ENCODE assay signal across 9 mouse cellular contexts in the genomic region with DNA sequence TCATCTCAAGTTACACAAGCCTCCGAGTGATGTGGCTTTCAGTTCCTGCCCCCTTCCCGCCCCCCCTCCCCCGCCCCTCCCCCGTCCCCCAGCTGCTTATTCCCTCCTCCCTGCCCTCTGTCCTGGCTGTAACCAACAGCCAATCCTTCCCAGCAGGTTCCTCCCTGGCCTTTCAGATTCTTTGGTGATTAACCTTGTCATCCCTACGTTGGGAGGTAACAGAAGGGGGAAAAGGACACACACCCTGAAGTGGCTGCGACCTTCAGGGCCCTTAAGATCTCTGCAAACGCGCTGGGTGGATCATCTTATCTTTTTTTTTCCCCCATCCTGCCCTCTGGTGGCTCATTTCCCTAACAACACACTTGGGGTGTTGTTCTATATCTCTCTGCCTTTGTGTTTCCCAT. TPM values are rescaled to one million over a fixed set of nuclear protein-coding genes. Genes with fewer than 3 reads are reported as not detected.
DNase-seq lines count a peak whose midpoint lies in the region; ATAC-seq and TF ChIP-seq lines count a peak whose summit lies in the region.
"Had no signal": no experiment of that assay in that cellular context is flagged by ENCODE, and none has a peak within 500 bp of the region (broad histone marks: within the 10 kb centered on the region; RNA-seq: fewer than 3 reads in every experiment).

No protein-coding gene starts in this region.

- H3K9me3 ChIP-seq in limb, embryonic 10.5 days (replicated peaks) = no peaks in the 10 kb centered on the region

- intact Hi-C loops in gastrocnemius, adult 2 months (cut with DNase I) = no loop called here

- H3K4me1 ChIP-seq in limb, embryonic 10.5 days = peaks cover 33% of the 10 kb centered on the region

- H3K27ac ChIP-seq in gastrocnemius, adult 2 months = no peak overlapping the region
- H3K27ac ChIP-seq in limb, embryonic 10.5 days = peak overlapping the region; percentile 96

- peak; percentile 44 for TF ChIP-seq CTCF in gastrocnemius, adult 2 months (IDR thresholded peaks at IDR 0.05)

- no peak for ATAC-seq in erythroid progenitor cell, adult 5-6 weeks (replicated peaks; ENCODE audit: low FRiP score, poor library complexity, severe bottlenecking)
- ATAC-seq in cerebellum, adult (ENCODE audit: insufficient number of reproducible peaks, low FRiP score, low TSS enrichment) = no peak
- ATAC-seq: Patski had no signal

- WGBS in limb, embryonic 10.5 days = 1% methylated on average over 6 of the region's 8 CpGs

- H3K36me3 ChIP-seq in limb, embryonic 10.5 days = no peaks in the 10 kb centered on the region

- 0 out of 2 replicates have a peak, but pooled peaks cover 3% of the 10 kb centered on the region for H3K27me3 ChIP-seq in limb, embryonic 10.5 days (ENCODE audit: low read depth, poor library complexity, severe bottlenecking)
- H3K27me3 ChIP-seq: Patski had no signal

- DNase-seq in gastrocnemius, adult 2 months = no peak
- DNase-seq in gastrocnemius, adult 18-20 months (ENCODE audit: low spot score) = no peak
- DNase-seq in B cell, adult 2 months = peak; percentile 25 to 37
- peak; percentile 67 for DNase-seq in embryo, embryonic 10 days (ENCODE audit: low spot score)
- peak; percentile 52 for DNase-seq in limb, embryonic 10.5 days (ENCODE audit: low spot score)
- DNase-seq in thymus, postnatal 0 days (ENCODE audit: low spot score) = peak; percentile 84

- H3K4me3 ChIP-seq in gastrocnemius, adult 2 months = no peak overlapping the region
- peak overlapping the region; percentile 59 for H3K4me3 ChIP-seq in limb, embryonic 10.5 days

RNA-seq across cellular contexts. Expression of gene Tbc1d2, which starts 15.4 kb away (rescaled TPM):
- under 1 TPM; 0.39 to 0.59 TPM for total RNA-seq in gastrocnemius, adult 2 months (2021)
- under 1 TPM; 0.39 to 0.83 TPM for total RNA-seq in gastrocnemius, adult 18-20 months (2021)
- polyA plus RNA-seq in limb, embryonic 10.5 days (2016; fragmentation: Nextera tagmentation; extraction: Ambion mirVana) = 1.2 and 1.8 TPM in 2 replicates
- 2.1 and 2.2 TPM in 2 replicates for polyA plus RNA-seq in thymus, postnatal 0 days (2015; fragmentation: Nextera tagmentation; extraction: Ambion mirVana)
- total RNA-seq in erythroid progenitor cell, adult 5-6 weeks (2015; ENCODE audit: low replicate concordance) = 0.84 TPM in 1 of 2 replicates, not detected in the other
- total RNA-seq in erythroid progenitor cell, adult 5-6 weeks (2017; ENCODE audit: low replicate concordance) = 0.39 and 0.91 TPM in 2 replicates

Comparison
In these comparisons a context has a peak if more than half of its experiments do, and no peak if none do; other contexts are left out.
1. DNase-seq: peak in B cell, adult 2 months (2 of 2), embryo, embryonic 10 days (single experiment), limb, embryonic 10.5 days (single experiment) and thymus, postnatal 0 days (single experiment); none in gastrocnemius, adult 2 months (single experiment) and gastrocnemius, adult 18-20 months (single experiment).